Mouse (Mus musculus) neural tube, embryonic 12.5 days (tissue): ENCODE data around the gene Ldhd. TPM values are rescaled to one million over a fixed set of nuclear protein-coding genes. Genes with fewer than 3 reads are reported as not detected.

Source experiments
- ATAC-seq: fragments of 200-750 bp; cut with Nextera tagmentation; 2 replicates; pipeline ENCODE4 v1.8.0; 2017; ENCODE audit warnings: low read depth, mild to moderate bottlenecking, moderate TSS enrichment, moderate library complexity; ENCODE audit not compliant: low FRiP score
- H3K27ac ChIP-seq: fragments of 300-500 bp; sonication (generic); 2 replicates; pipeline ENCODE4 v1.5.1; 2016
- H3K27me3 ChIP-seq: fragments of 300-500 bp; sonication (generic); replicated peaks from 2 replicates; pipeline ENCODE4 v1.6.1; 2016; ENCODE audit warnings: mild to moderate bottlenecking
- H3K36me3 ChIP-seq: fragments of 300-500 bp; sonication (generic); 2 replicates; pipeline ENCODE4 v1.6.1; 2016; ENCODE audit warnings: mild to moderate bottlenecking
- H3K4me1 ChIP-seq: fragments of 300-500 bp; sonication (generic); 2 replicates; pipeline ENCODE4 v1.6.1; 2016
- H3K4me2 ChIP-seq: fragments of 300-500 bp; sonication (generic); replicated peaks from 2 replicates; pipeline ENCODE4 v1.6.1; 2016; ENCODE audit warnings: mild to moderate bottlenecking
- H3K4me3 ChIP-seq: fragments of 300-500 bp; sonication (generic); 2 replicates; pipeline ENCODE4 v1.5.1; 2016
- H3K9ac ChIP-seq: fragments of 300-500 bp; sonication (generic); 2 replicates; pipeline ENCODE4 v1.6.1; 2016; ENCODE audit warnings: mild to moderate bottlenecking
- H3K9me3 ChIP-seq: fragments of 300-500 bp; sonication (generic); 2 replicates; pipeline ENCODE4 v1.6.1; 2016; ENCODE audit warnings: mild to moderate bottlenecking
- WGBS: fragments of 180-500 bp; shearing (Covaris S2); methylation state at CpG from one replicate; pipeline ENCODE4 v1.1.7; 2016; 5-methylcytosine and 5-hydroxymethylcytosine counted together
- polyA plus RNA-seq: library from polyadenylated mRNA; unstranded; fragments of >200 nt; fragmentation: Nextera tagmentation; extraction: Ambion mirVana; gene quantifications from 2 replicates; pipeline ENCODE4 v1.2.1, GENCODE M21; 2016

The Ldhd gene
- polyA plus RNA-seq, 1 experiment from 2014 or later: 0.49 TPM

DNA sequence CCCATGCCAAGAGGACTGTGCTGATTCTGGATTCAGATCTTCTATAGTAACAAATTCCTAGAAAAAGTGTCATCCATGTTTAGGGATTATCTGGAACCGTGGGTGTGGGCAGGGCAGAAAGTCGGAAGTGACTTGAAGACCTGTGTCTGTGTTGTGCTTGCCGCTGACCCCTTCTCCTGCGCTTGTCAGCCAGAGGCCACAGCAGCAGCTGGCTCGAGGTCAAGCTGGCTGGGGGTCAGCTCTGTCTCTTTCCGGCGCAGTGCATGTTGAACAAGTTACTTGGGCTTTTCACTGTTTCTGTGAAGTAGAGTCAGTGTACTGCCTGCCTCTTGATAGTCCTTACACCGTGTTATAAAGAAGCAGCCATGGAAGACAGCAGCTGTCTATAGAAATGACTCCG, 23.2 kb downstream of the Ldhd start:
- no peak overlapping the region for H3K9ac ChIP-seq
- H3K36me3 ChIP-seq: no peaks in the 10 kb centered on the region
- H3K27ac ChIP-seq: no peak overlapping the region
- H3K4me3 ChIP-seq: no peak overlapping the region
- H3K4me2 ChIP-seq: no peak overlapping the region
- no peaks in the 10 kb centered on the region for H3K27me3 ChIP-seq
- no peaks in the 10 kb centered on the region for H3K9me3 ChIP-seq
- H3K4me1 ChIP-seq: no peaks in the 10 kb centered on the region
- ATAC-seq: no peak
- 92% methylated on average over 9 of the region's 9 CpGs for WGBS

DNA sequence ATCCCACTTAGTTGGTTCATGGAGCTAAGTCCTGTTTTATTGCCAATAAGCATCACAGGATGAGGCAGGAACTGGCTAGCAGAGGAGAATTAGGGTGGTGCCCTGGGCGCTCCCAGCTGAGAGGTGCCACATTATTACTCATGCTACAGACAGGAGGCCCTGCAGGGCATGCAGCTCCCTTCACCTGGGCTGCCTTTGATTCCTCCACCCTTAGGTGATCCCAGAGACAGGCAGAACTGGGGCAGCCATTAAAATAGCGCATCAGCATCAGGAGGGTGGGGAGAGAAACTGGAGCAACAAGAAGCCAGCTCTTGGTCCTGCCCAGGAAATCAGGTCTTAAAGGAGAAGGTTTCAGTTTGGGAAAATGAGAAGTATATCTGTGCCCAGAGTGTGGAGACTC, 25.2 kb downstream of the Ldhd start:
- Histone ChIP-seq H3K36me3 (no peaks in the 10 kb centered on the region), H3K4me3 (no peak overlapping the region)
- 90% methylated on average over 2 of the region's 2 CpGs for WGBS

DNA sequence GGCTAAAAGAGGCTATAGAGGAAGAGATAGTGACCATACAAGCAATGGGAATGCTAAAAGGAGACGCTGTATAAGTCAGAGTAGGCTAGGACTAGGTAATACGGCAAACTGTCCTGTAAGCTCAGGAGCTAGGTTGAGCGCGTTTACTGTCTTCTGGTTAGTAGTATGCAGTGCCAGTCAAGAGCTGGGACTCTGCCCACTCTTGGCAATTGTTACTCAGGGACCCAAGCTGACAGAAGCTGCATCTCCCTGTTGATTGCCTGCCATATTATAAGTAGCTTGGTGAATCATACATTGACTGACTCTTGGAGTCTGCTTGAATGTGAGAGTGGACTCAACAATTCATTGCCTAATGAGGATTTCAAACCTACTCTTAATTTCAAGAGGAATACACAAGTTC, 28.1 kb downstream of the Ldhd start:
- 98% methylated on average over 4 of the region's 4 CpGs for WGBS
- ATAC-seq: no peak
- Histone ChIP-seq H3K9ac (no peak overlapping the region), H3K4me2 (no peak overlapping the region), H3K9me3 (no peaks in the 10 kb centered on the region), H3K27me3 (no peaks in the 10 kb centered on the region), H3K27ac (no peak overlapping the region), H3K4me1 (peaks cover 8% of the 10 kb centered on the region; the same call in 1 of the 2 replicates), H3K4me3 (no peak overlapping the region), H3K36me3 (no peaks in the 10 kb centered on the region)

More for the DNA sequence above, 25.2 kb downstream of the Ldhd start:
- Histone ChIP-seq H3K27me3 (no peaks in the 10 kb centered on the region), H3K9ac (no peak overlapping the region), H3K27ac (no peak overlapping the region), H3K4me1 (no peaks in the 10 kb centered on the region), H3K4me2 (no peak overlapping the region), H3K9me3 (no peaks in the 10 kb centered on the region)
- ATAC-seq: no peak

DNA sequence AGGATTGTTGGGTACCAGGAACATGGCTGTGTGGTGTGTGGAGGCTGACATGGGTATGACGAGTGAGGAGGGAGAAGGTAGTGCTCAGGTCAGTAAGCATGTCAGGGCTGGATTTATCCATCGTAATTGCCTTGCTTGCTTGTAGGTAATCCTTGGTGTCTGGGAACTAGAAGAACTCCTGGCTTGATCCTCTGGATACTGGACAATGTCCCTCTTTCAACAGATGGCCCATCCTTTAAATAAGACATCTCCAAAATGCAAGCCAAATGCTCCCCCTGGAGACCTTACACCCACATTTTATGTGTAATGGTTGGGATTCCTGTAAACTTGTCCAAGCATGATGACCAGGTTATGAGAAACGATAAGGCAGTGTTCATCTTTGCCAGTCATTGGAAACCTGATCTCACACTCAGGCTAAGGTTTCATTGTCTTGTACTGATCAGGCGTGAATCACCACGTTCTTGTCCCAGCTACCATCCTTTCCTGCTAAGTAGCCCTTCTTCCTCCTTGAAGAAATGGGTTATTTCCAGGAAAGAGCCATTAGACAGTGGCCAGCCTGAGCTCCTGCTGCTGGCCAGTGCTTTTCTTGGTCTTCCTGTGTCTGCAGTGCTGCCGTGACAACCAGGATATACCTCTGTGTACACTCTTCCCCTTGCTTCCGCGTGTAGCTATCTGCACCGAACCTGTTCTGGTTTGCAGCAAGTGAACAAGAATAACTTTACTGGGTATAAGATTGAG, 30.3 kb downstream of the Ldhd start:
- Histone ChIP-seq H3K4me2 (no peak overlapping the region), H3K27me3 (no peaks in the 10 kb centered on the region), H3K4me3 (no peak overlapping the region), H3K9ac (no peak overlapping the region), H3K9me3 (no peaks in the 10 kb centered on the region), H3K4me1 (peaks cover 25% of the 10 kb centered on the region), H3K36me3 (no peaks in the 10 kb centered on the region), H3K27ac (no peak overlapping the region)
- no peak for ATAC-seq
- 88% methylated on average over 9 of the region's 9 CpGs for WGBS

DNA sequence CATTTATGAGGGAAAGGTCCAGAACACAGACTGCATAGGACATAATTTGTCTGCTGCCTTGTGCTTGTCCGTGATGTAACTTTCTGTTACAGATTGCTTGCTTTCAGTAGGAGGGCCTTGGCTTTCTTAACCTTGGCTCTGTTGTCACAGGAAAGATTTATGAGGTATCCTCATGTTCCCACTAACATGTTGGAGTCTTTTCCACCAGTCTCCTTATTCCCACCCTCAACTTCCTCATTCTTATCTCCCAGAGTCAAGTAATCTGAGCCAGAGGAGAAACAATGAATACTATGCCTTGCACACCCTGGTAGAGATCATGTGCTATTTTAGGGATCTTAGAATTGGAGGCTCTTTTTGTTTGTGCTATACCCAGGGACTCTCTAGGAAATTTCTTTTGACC, 32.9 kb downstream of the Ldhd start:
- no peaks in the 10 kb centered on the region for H3K36me3 ChIP-seq
- ATAC-seq: no peak
- no peak overlapping the region for H3K4me3 ChIP-seq
- peaks cover 47% of the 10 kb centered on the region for H3K4me1 ChIP-seq
- WGBS: 34% methylated on average over 1 of the region's 1 CpGs
- no peak overlapping the region for H3K27ac ChIP-seq
- H3K9me3 ChIP-seq: no peaks in the 10 kb centered on the region
- no peak overlapping the region for H3K9ac ChIP-seq
- H3K27me3 ChIP-seq: no peaks in the 10 kb centered on the region
- no peak overlapping the region for H3K4me2 ChIP-seq

DNA sequence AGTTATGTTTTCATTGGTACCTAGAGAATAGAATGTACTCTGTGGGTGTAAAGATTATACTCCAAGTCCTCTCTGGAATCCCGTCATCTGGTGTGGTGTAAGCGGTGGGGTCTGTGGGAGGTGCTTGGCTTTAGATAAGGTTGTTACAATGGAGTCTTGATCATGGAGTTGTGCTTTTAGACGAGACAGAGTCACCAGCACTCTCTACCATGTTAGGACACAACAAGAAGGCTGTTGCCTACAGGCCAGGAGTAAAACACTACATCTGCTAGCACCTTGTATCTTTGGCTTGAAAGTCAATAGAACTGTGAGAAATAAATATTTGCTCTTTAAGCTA, 33.7 kb downstream of the Ldhd start:
- Histone ChIP-seq H3K36me3 (no peaks in the 10 kb centered on the region; the same call in 1 of the 2 replicates), H3K4me3 (no peak overlapping the region), H3K27me3 (no peaks in the 10 kb centered on the region), H3K27ac (no peak overlapping the region), H3K4me2 (no peak overlapping the region), H3K4me1 (peaks cover 55% of the 10 kb centered on the region), H3K9ac (no peak overlapping the region), H3K9me3 (no peaks in the 10 kb centered on the region)
- WGBS: 66% methylated on average over 3 of the region's 3 CpGs
- ATAC-seq: no peak

DNA sequence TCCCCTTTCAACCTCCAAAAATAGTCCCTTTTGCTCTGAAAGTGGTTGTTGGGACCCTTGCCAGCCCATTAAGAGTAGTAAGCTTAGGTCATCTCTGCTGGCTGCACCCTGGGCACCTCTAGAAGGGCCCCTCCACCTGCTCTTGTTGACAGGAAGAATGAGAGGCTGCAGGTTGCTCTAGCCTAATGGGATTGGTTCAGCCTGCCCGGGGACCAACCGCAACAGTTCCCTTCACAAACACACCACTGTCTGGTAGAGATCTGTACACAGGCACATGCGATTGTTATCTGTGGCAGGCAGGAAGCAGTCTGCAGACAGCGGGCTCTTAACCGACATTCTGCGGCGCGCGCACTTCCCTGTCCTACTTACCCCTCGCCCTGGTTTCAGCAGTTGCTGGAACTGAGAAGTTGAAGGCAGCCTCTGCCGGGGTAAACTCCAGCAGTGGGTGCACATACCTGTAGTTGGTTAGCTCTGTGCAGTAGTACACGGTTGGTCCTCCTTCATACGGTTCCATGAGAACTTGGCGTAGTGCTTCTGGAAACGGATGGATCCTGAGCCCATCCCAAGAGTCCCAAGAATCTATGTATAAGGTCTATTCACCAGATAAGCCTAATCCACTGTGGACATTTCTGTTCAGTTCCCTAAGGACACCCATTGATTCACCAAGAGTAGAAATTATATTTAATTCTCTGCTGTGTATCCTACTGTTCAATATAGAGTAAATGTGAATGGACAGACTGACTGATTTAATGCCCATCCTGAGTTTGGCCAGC, 34.3 kb downstream of the Ldhd start:
- Histone ChIP-seq H3K27me3 (no peaks in the 10 kb centered on the region), H3K4me2 (no peak overlapping the region), H3K4me1 (peaks cover 56% of the 10 kb centered on the region), H3K9ac (no peak overlapping the region), H3K4me3 (no peak overlapping the region), H3K27ac (no peak overlapping the region), H3K36me3 (no peaks in the 10 kb centered on the region; the same call in 1 of the 2 replicates), H3K9me3 (no peaks in the 10 kb centered on the region)
- WGBS: 88% methylated on average over 15 of the region's 15 CpGs
- ATAC-seq: no peak

DNA sequence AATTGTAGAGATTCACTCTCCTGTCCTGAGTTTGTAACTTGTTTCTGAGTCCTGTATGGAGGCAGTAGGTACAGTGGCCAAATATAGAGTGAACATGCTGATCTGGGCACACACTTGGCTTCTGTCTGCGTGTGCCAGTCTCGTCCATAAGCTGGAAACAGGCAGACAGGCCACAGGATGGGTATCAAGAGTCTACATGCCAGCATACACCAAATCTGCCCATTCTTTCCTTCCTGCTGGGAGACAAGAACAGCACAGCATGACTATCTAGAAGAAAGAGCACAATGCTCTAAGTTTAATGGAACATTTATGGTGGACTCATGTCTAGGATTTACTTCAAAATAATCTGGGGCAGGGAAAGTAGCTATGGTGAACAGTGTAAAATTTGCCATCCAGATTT, 35.2 kb downstream of the Ldhd start:
- Histone ChIP-seq H3K9me3 (no peaks in the 10 kb centered on the region), H3K27ac (no peak overlapping the region), H3K27me3 (no peaks in the 10 kb centered on the region), H3K4me1 (peaks cover 56% of the 10 kb centered on the region), H3K9ac (no peak overlapping the region), H3K4me2 (no peak overlapping the region), H3K4me3 (no peak overlapping the region), H3K36me3 (no peaks in the 10 kb centered on the region; the same call in 1 of the 2 replicates)
- ATAC-seq: no peak
- WGBS: 88% methylated on average over 2 of the region's 2 CpGs

DNA sequence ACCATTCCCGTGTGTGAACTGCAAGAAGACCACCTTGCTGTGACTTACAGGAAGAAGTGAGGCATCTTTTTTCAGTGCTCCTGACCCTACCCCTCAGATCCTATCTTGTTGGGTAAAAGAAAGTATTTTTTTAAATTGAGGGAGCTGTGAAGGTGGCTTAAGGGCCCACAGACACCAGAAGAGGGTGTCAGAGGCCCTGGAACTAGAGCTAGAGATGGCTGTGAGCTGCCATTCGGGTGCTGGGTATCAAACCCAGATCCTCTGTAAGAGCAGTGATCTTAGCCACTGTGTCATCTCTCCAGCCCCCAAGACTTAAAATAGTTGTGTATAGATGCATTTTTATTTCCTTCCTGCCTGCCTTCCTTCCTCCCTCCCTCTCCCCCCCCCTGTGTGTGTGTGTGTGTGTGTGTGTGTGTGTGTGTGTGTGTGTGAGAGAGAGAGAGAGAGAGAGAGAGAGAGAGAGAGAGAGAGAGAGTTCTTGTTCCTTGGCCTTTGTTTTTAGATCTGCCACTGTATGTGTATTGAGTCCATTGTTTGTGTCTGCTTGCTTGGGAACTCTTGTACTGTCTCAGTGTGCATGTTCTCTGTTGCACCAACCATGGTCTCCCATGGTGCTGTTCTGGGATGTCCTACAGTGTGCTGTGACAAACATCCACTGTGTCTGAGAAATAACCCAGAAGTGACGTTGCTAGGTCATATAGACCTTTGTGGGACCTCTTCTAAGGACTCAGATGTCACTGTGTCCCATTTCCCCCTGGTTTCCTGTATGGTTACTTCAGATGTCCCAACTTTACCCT, 35.9 kb downstream of the Ldhd start:
- 86% methylated on average over 3 of the region's 3 CpGs for WGBS
- no peak for ATAC-seq
- no peak overlapping the region for H3K9ac ChIP-seq
- H3K27ac ChIP-seq: no peak overlapping the region; the same call in 1 of the 2 replicates
- H3K4me3 ChIP-seq: no peak overlapping the region
- no peak overlapping the region for H3K4me2 ChIP-seq
- no peaks in the 10 kb centered on the region; the same call in 1 of the 2 replicates for H3K36me3 ChIP-seq
- H3K27me3 ChIP-seq: no peaks in the 10 kb centered on the region
- H3K9me3 ChIP-seq: no peaks in the 10 kb centered on the region
- peaks cover 56% of the 10 kb centered on the region for H3K4me1 ChIP-seq

DNA sequence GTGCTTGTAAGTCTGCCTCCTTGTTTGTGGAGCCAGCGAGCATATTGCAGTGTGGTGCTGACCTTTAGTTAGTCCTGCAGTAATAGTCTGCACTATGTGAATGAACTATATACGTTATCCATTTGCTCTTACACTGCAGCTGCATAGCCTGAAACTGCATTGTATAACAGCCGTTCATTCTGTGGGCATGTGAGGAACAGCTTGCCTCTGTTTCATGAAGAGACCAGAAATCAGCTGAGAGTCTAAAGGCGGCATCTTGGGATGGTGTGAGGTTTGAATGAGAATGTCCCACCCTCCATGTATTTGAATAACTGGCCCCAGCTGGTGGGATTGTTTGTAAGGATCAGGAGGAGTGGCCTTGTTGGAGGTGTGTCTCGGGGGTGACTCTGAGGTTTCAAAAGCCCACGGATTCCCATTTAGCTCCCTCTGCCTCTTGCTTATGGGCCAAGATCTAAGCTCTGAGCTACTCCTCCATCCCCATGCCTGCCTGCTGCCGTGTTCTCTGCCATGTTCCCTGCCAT, 37.7 kb downstream of the Ldhd start:
- no peaks in the 10 kb centered on the region; the same call in 1 of the 2 replicates for H3K36me3 ChIP-seq
- no peak overlapping the region for H3K4me2 ChIP-seq
- no peaks in the 10 kb centered on the region for H3K27me3 ChIP-seq
- ATAC-seq: no peak
- no peaks in the 10 kb centered on the region for H3K9me3 ChIP-seq
- H3K4me3 ChIP-seq: no peak overlapping the region
- 78% methylated on average over 7 of the region's 7 CpGs for WGBS
- no peak overlapping the region for H3K27ac ChIP-seq
- peaks cover 51% of the 10 kb centered on the region for H3K4me1 ChIP-seq
- H3K9ac ChIP-seq: no peak overlapping the region

DNA sequence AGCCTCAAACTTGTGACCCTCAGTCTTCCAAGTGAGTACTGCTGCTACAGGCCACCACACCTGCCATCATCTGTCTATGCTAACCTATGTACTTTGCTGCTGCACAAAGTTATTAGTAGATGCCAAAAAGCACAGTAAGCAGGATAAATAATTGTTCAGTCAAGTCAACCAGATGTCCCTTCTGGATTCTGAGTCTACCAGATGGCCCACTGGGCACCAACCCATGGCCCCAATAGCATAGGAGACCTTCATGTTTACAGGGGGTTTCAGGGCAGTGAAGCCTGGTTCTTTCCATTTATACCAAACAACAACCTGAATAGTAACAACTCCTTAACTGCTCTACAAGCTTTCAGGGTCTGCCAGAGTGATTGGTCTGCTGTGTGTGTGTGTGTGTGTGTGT, 39.0 kb downstream of the Ldhd start:
- no peak overlapping the region for H3K4me3 ChIP-seq
- no peak for ATAC-seq
- no peaks in the 10 kb centered on the region; the same call in 1 of the 2 replicates for H3K36me3 ChIP-seq
- no peak overlapping the region for H3K9ac ChIP-seq
- H3K27me3 ChIP-seq: no peaks in the 10 kb centered on the region
- no peak overlapping the region for H3K27ac ChIP-seq
- H3K4me1 ChIP-seq: peaks cover 40% of the 10 kb centered on the region
- H3K9me3 ChIP-seq: no peaks in the 10 kb centered on the region
- H3K4me2 ChIP-seq: no peak overlapping the region

DNA sequence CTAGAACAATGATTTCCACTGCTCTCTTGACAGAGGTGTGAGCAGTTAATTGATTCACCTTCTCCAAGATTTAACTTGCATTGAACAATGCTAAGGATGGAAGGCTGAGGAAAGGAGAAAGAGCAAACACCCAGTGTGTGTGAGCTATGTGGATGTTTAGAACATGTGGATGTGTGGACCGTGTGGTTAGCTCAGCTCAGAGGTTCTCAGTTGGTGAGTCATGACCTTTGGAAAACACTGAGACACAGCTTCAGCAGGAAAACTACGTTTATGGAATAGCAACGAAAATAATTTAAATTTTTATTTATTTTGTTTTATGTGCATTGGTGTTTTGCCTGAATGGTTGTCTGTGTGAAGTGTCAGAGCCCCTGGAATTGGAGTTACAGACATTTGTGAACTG, 40.0 kb downstream of the Ldhd start:
- H3K4me1 ChIP-seq: peaks cover 31% of the 10 kb centered on the region
- no peak overlapping the region for H3K4me3 ChIP-seq
- WGBS: 89% methylated on average over 3 of the region's 3 CpGs
- no peaks in the 10 kb centered on the region; the same call in 1 of the 2 replicates for H3K36me3 ChIP-seq
- H3K27ac ChIP-seq: no peak overlapping the region
- no peak for ATAC-seq
- no peaks in the 10 kb centered on the region for H3K27me3 ChIP-seq
- H3K9ac ChIP-seq: no peak overlapping the region
- no peaks in the 10 kb centered on the region for H3K9me3 ChIP-seq
- H3K4me2 ChIP-seq: no peak overlapping the region
